Mouse (Mus musculus): Measurements from ENCODE around the gene Rln1. TPM values are rescaled to one million over a fixed set of nuclear protein-coding genes. Genes with fewer than 3 reads are reported as not detected.

Rln1 gene
- polyA plus RNA-seq, 1 experiment: not detected

- DNase-seq (ENCODE audit: low read depth in 1 of 2, low spot score in 2 of 2): no peak
- Histone ChIP-seq H3K4me1 (ENCODE audit: control insufficient read depth, insufficient read depth, insufficient read length) (no peaks in the 10 kb centered on the region), H3K4me3 (ENCODE audit: extremely low read depth, insufficient read depth, insufficient read length) (no peak overlapping the region), H3K27me3 (ENCODE audit: control insufficient read depth, insufficient read depth, low read length) (no peaks in the 10 kb centered on the region), H3K36me3 (ENCODE audit: control insufficient read depth, insufficient read depth, low read length) (peaks cover 39% of the 10 kb centered on the region), H3K27ac (ENCODE audit: insufficient read depth, low read length) (no peak overlapping the region)
- WGBS: 73% methylated on average over 7 of the region's 7 CpGs
- no peak for TF ChIP-seq CTCF (IDR thresholded peaks at IDR 0.05; ENCODE audit: extremely low read depth, insufficient read depth, insufficient read length, insufficient replicate concordance)
- no peak for TF ChIP-seq POLR2A (IDR thresholded peaks at IDR 0.05; ENCODE audit: low read depth, low read length)
Observed at GRCm38 (mm10) chr19:29285451-29285869, 49.0 kb downstream of the Rln1 start.

Other genes starting within 250 kb of the Rln1 start
- 12.7 and 16.0 TPM in 2 replicates for gene Rcl1, start 233.3 kb downstream of the Rln1 start, polyA plus RNA-seq (2012; rRNA removed)
- 7.7 and 8.7 TPM in 2 replicates for gene Jak2, start 82.8 kb downstream of the Rln1 start, polyA plus RNA-seq (2012; rRNA removed)
- gene Insl6, start 9.3 kb downstream of the Rln1 start, polyA plus RNA-seq (2012; rRNA removed): 1.5 and 2.1 TPM in 2 replicates
- gene Plgrkt, start 32.7 kb upstream of the Rln1 start, polyA plus RNA-seq (2012; rRNA removed): 55.6 and 63.9 TPM in 2 replicates
- gene Cd274, start 32.8 kb upstream of the Rln1 start, polyA plus RNA-seq (2012; rRNA removed): 10.4 and 11.0 TPM in 2 replicates
- 1.0 and 1.2 TPM in 2 replicates for gene Pdcd1lg2, start 76.2 kb upstream of the Rln1 start, polyA plus RNA-seq (2012; rRNA removed)
- 6.7 and 8.4 TPM in 2 replicates for gene Ric1, start 187.6 kb upstream of the Rln1 start, polyA plus RNA-seq (2012; rRNA removed)